Mouse (Mus musculus): ENCODE measurements around the gene Zfp874a.

- no peak for TF ChIP-seq CTCF (IDR thresholded peaks at IDR 0.05; ENCODE audit: low read depth)
- no peak for TF ChIP-seq EP300 (IDR thresholded peaks at IDR 0.05; ENCODE audit: low read depth)
Measured at GRCm38 (mm10) chr13:67420558-67421206, 30.7 kb downstream of the Zfp874a start.

Data from liver, postnatal 0 days (tissue).